Mouse (Mus musculus): ENCODE data around the gene Tdpoz3. TPM values are rescaled to one million over a fixed set of nuclear protein-coding genes. Genes with fewer than 3 reads are reported as not detected.
A peak's percentile ranks its signal among the peaks of the same experiment; 100 is the strongest.
"Not testable (repeated sequence)": the region's sequence is repeated elsewhere in the genome, so short reads cannot be mapped to it uniquely, and the experiment has no call there.

Tdpoz3 gene
- total RNA-seq (2021) = not detected
- long read RNA-seq, experiment 1 = 0 reads
- long read RNA-seq, experiment 2 = 0 reads

DNA sequence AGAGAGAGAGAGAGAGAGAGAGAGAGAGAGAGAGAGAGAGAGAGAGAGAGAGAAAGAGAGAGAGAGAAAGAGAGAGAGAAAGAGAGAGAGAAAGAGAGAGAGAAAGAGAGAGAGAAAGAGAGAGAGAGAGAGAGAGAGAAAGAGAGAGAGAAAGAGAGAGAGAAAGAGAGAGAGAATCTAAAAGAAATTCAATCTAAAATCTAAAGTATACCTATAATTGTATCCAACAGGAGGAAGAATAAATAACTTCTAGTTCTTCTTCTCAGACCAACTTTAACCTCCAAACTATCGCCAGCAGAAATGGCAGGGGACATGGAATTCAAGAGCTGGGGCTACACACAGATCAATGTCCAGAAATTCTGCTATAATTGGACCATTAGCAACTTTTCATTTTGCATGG is at the start of gene Tdpoz3:
TSS of gene Tdpoz3 (plus strand) at position 301 of the 400 bp plus-strand sequence.
- H3K4me3 ChIP-seq; DNase-seq (ENCODE audit: low spot score in 2 of 2): not testable (repeated sequence)

DNA sequence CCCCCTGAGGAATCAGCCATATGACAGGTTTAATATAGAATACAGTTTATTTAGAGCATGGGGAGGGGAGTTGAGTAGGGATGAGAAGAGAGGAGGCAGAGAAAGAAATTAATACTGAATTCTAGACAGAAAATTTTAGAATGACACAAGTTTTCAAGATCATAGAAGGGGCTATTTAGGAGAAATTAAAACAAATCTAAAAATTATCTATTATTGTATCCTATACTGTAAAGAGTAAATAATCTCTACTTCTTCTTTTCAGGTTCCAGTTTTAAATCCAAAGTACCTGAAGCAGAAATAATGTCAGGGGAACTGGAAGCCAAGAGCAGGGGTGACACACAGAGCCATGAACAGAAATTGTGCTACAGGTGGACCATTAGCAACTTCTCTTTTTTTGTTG is 29.7 kb upstream of the Tdpoz3 start, which contains the start of gene Tdpoz4:
TSS of gene Tdpoz4 (plus strand) at position 301 of the 400 bp plus-strand sequence.
- H3K4me3 ChIP-seq = not testable (repeated sequence)

More for the DNA sequence above, at the start of gene Tdpoz3:
- H3K27ac ChIP-seq = not testable (repeated sequence)

DNA sequence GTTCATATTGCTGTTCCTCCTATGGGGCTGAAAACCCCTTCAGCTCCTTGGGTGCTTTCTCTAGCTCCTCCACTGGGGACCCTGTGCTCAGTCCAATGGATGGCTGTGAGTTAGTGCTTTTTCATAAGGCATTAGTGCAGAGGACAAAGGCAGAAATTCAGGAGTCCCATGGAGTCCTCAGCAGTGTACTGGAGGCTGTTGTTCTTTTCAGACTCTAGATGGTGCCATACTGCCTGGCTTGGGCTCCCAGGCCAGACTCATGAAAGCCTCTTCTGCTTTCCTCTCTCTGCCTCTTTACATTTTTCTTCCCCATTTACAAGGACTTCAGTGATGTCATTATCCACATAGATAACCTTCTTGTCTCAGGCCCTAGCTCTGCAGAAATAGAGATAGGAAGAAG is 12.5 kb upstream of the Tdpoz3 start:
- DNase-seq (ENCODE audit: low spot score in 2 of 2); H3K4me3 ChIP-seq; H3K27ac ChIP-seq: not testable (repeated sequence)
- TF ChIP-seq CTCF (conservative IDR thresholded peaks at IDR 0.05) = peak; percentile 57

More for the DNA sequence above, 29.7 kb upstream of the Tdpoz3 start, which contains the start of gene Tdpoz4:
- not testable (repeated sequence) for H3K27ac ChIP-seq; DNase-seq (ENCODE audit: low spot score in 2 of 2)

DNA sequence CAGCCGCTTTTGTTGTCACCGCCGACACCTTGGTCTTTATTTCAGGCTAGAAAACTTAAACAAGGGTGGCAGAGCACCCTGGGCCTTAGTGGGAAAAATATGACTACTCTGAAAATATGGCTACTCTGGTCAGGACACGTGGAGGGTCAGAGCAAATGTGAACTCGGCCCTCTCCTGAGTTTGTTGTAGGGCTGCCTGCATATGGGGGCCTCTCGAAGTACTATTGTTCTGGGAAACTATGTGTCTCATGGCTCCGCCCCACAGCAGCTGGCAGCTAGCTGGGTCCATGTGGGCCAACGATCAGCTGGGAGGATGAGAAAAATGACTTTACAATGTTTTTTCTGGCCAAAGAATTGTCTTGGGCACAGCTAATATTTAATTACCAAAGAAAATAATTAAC is 33.1 kb downstream of the Tdpoz3 start:
- not testable (repeated sequence) for DNase-seq (ENCODE audit: low spot score in 2 of 2); H3K27ac ChIP-seq; H3K4me3 ChIP-seq

DNA sequence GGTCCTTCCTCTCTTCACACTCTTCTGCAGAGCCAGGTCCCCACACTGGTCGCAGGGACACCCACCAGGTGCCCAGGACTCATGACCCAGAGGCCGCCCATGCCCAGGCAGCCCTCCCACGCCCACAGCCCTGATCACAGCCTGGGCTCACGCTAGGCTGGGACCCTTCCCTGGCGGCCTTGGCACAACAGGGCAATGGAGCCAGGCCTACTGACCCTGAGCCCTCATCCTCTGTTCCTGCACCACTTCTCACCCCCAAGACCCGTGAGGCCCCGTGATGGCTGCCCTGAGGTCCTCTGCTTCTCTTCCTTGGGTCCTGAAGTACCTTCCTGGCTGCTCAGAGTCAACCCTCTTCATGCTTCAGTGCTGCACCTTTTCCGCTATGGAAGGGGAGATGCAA is 44.8 kb downstream of the Tdpoz3 start:
- not testable (repeated sequence) for H3K27ac ChIP-seq; H3K4me3 ChIP-seq; DNase-seq (ENCODE audit: low spot score in 2 of 2)

Other genes starting within 250 kb of the Tdpoz3 start
- gene Tdpoz2, start 173.3 kb upstream of the Tdpoz3 start, total RNA-seq (2021) = not detected
- not detected for gene Tdpoz1, start 149.7 kb upstream of the Tdpoz3 start, total RNA-seq (2021)
- gene Gm37596, start 132.9 kb upstream of the Tdpoz3 start, total RNA-seq (2021) = not detected
- not detected for gene Gm5773, start 53.0 kb upstream of the Tdpoz3 start, total RNA-seq (2021)
- not detected for gene Tdpoz4, start 29.6 kb upstream of the Tdpoz3 start, total RNA-seq (2021)
- gene Gm9117, start 117.5 kb downstream of the Tdpoz3 start, total RNA-seq (2021) = not detected
- not detected for gene Tdpoz5, start 135.3 kb downstream of the Tdpoz3 start, total RNA-seq (2021)
- gene Gm9125, start 228.9 kb downstream of the Tdpoz3 start, total RNA-seq (2021) = not detected
- not detected for gene Gm10697, start 246.6 kb downstream of the Tdpoz3 start, total RNA-seq (2021)